Mouse (Mus musculus) neural tube, embryonic 12.5 days (tissue): ENCODE measurements around the gene Fzd7. TPM values are rescaled to one million over a fixed set of nuclear protein-coding genes. Genes with fewer than 3 reads are reported as not detected.
"Not testable (repeated sequence)": the region's sequence is repeated elsewhere in the genome, so short reads cannot be mapped to it uniquely, and the experiment has no call there.

Experiments
- ATAC-seq: fragments of 200-750 bp; cut with Nextera tagmentation; 2 replicates; pipeline ENCODE4 v1.8.0; 2017; ENCODE audit warnings: low read depth, mild to moderate bottlenecking, moderate TSS enrichment, moderate library complexity; ENCODE audit not compliant: low FRiP score
- H3K27ac ChIP-seq: fragments of 300-500 bp; sonication (generic); 2 replicates; pipeline ENCODE4 v1.5.1; 2016
- H3K27me3 ChIP-seq: fragments of 300-500 bp; sonication (generic); replicated peaks from 2 replicates; pipeline ENCODE4 v1.6.1; 2016; ENCODE audit warnings: mild to moderate bottlenecking
- H3K36me3 ChIP-seq: fragments of 300-500 bp; sonication (generic); 2 replicates; pipeline ENCODE4 v1.6.1; 2016; ENCODE audit warnings: mild to moderate bottlenecking
- H3K4me1 ChIP-seq: fragments of 300-500 bp; sonication (generic); 2 replicates; pipeline ENCODE4 v1.6.1; 2016
- H3K4me2 ChIP-seq: fragments of 300-500 bp; sonication (generic); replicated peaks from 2 replicates; pipeline ENCODE4 v1.6.1; 2016; ENCODE audit warnings: mild to moderate bottlenecking
- H3K4me3 ChIP-seq: fragments of 300-500 bp; sonication (generic); 2 replicates; pipeline ENCODE4 v1.5.1; 2016
- H3K9ac ChIP-seq: fragments of 300-500 bp; sonication (generic); 2 replicates; pipeline ENCODE4 v1.6.1; 2016; ENCODE audit warnings: mild to moderate bottlenecking
- H3K9me3 ChIP-seq: fragments of 300-500 bp; sonication (generic); 2 replicates; pipeline ENCODE4 v1.6.1; 2016; ENCODE audit warnings: mild to moderate bottlenecking
- WGBS: fragments of 180-500 bp; shearing (Covaris S2); methylation state at CpG from one replicate; pipeline ENCODE4 v1.1.7; 2016; 5-methylcytosine and 5-hydroxymethylcytosine counted together
- polyA plus RNA-seq: library from polyadenylated mRNA; unstranded; fragments of >200 nt; fragmentation: Nextera tagmentation; extraction: Ambion mirVana; gene quantifications from 2 replicates; pipeline ENCODE4 v1.2.1, GENCODE M21; 2016

Gene Fzd7
- 17.4 and 18.3 TPM in 2 replicates for polyA plus RNA-seq

- no peaks in the 10 kb centered on the region for H3K36me3 ChIP-seq
- no peaks in the 10 kb centered on the region for H3K27me3 ChIP-seq
- ATAC-seq = peak; percentile 30
- peaks cover 41% of the 10 kb centered on the region for H3K4me1 ChIP-seq
- WGBS = under 1% methylated on average over 35 of the region's 35 CpGs
- H3K9me3 ChIP-seq = no peaks in the 10 kb centered on the region
- peak within 1 kb of the TSS; percentile 87 for H3K9ac ChIP-seq
- peak within 1 kb of the TSS; percentile 98 for H3K4me2 ChIP-seq
- peak within 1 kb of the TSS; percentile 50 for H3K27ac ChIP-seq
- H3K4me3 ChIP-seq = peak within 1 kb of the TSS; percentile 65
Measured at GRCm38 (mm10) chr1:59482331-59482695, at the start of gene Fzd7. Gene Fzd7 (plus strand): TSS chr1:59482424.

- H3K4me3 ChIP-seq = no peak overlapping the region
- no peaks in the 10 kb centered on the region for H3K27me3 ChIP-seq
- no peak overlapping the region for H3K4me2 ChIP-seq
- no peak overlapping the region for H3K9ac ChIP-seq
- H3K9me3 ChIP-seq = no peaks in the 10 kb centered on the region
- H3K27ac ChIP-seq = no peak overlapping the region
- no peaks in the 10 kb centered on the region for H3K36me3 ChIP-seq
- ATAC-seq = no peak
- H3K4me1 ChIP-seq = peaks cover 6% of the 10 kb centered on the region; the same call in 1 of the 2 replicates
- 84% methylated on average over 6 of the region's 6 CpGs for WGBS
Measured at GRCm38 (mm10) chr1:59433296-59433695, 48.9 kb upstream of the Fzd7 start.

- 80% methylated on average over 3 of the region's 3 CpGs for WGBS
- no peak overlapping the region for H3K27ac ChIP-seq
- peaks cover 9% of the 10 kb centered on the region; the same call in 1 of the 2 replicates for H3K4me1 ChIP-seq
- H3K36me3 ChIP-seq = no peaks in the 10 kb centered on the region
- no peak overlapping the region for H3K4me2 ChIP-seq
- H3K27me3 ChIP-seq = no peaks in the 10 kb centered on the region
- no peak overlapping the region for H3K9ac ChIP-seq
- no peak for ATAC-seq
- H3K4me3 ChIP-seq = no peak overlapping the region
- no peaks in the 10 kb centered on the region for H3K9me3 ChIP-seq
Measured at GRCm38 (mm10) chr1:59434071-59434470, 48.2 kb upstream of the Fzd7 start.

- Histone ChIP-seq H3K4me1 (peaks cover 9% of the 10 kb centered on the region; the same call in 1 of the 2 replicates), H3K27ac (no peak overlapping the region), H3K9ac (no peak overlapping the region), H3K36me3 (no peaks in the 10 kb centered on the region), H3K4me3 (no peak overlapping the region), H3K4me2 (no peak overlapping the region), H3K9me3 (no peaks in the 10 kb centered on the region), H3K27me3 (no peaks in the 10 kb centered on the region)
- WGBS = 93% methylated on average over 5 of the region's 5 CpGs
- ATAC-seq = no peak
Measured at GRCm38 (mm10) chr1:59435270-59435669, 47.0 kb upstream of the Fzd7 start.

- WGBS = 91% methylated on average over 3 of the region's 3 CpGs
- Histone ChIP-seq H3K4me2 (no peak overlapping the region), H3K36me3 (no peaks in the 10 kb centered on the region), H3K9me3 (no peaks in the 10 kb centered on the region), H3K9ac (no peak overlapping the region), H3K27me3 (no peaks in the 10 kb centered on the region), H3K4me3 (no peak overlapping the region), H3K27ac (no peak overlapping the region), H3K4me1 (peaks cover 9% of the 10 kb centered on the region; the same call in 1 of the 2 replicates)
- no peak for ATAC-seq
Measured at GRCm38 (mm10) chr1:59436321-59436720, 45.9 kb upstream of the Fzd7 start.

- ATAC-seq = 0 out of 2 replicates have a peak, but pooled peaks have one; percentile 52
- Histone ChIP-seq H3K27me3 (no peaks in the 10 kb centered on the region), H3K36me3 (no peaks in the 10 kb centered on the region), H3K4me2 (no peak overlapping the region), H3K9me3 (no peaks in the 10 kb centered on the region), H3K27ac (peak overlapping the region; percentile 8; the same call in 1 of the 2 replicates), H3K9ac (no peak overlapping the region), H3K4me1 (peaks cover 9% of the 10 kb centered on the region; the same call in 1 of the 2 replicates), H3K4me3 (no peak overlapping the region)
- 5% methylated on average over 3 of the region's 3 CpGs for WGBS
Measured at GRCm38 (mm10) chr1:59437927-59438326, 44.3 kb upstream of the Fzd7 start.

GRCm38 (mm10) chr1:59438330-59438729, 43.9 kb upstream of the Fzd7 start:
- no peaks in the 10 kb centered on the region for H3K36me3 ChIP-seq
- peaks cover 9% of the 10 kb centered on the region; the same call in 1 of the 2 replicates for H3K4me1 ChIP-seq
- H3K4me3 ChIP-seq = no peak overlapping the region
- H3K9ac ChIP-seq = no peak overlapping the region
- H3K9me3 ChIP-seq = no peaks in the 10 kb centered on the region
- 17% methylated on average over 4 of the region's 4 CpGs for WGBS
- no peak for ATAC-seq
- H3K4me2 ChIP-seq = no peak overlapping the region
- H3K27me3 ChIP-seq = no peaks in the 10 kb centered on the region
- H3K27ac ChIP-seq = peak overlapping the region; percentile 8; the same call in 1 of the 2 replicates

- H3K4me3 ChIP-seq = no peak overlapping the region
- no peak overlapping the region for H3K9ac ChIP-seq
- H3K4me1 ChIP-seq = peaks cover 9% of the 10 kb centered on the region; the same call in 1 of the 2 replicates
- H3K27ac ChIP-seq = no peak overlapping the region
- H3K36me3 ChIP-seq = no peaks in the 10 kb centered on the region
- H3K9me3 ChIP-seq = no peaks in the 10 kb centered on the region
- no peak for ATAC-seq
- WGBS = 71% methylated on average over 2 of the region's 2 CpGs
- no peaks in the 10 kb centered on the region for H3K27me3 ChIP-seq
- no peak overlapping the region for H3K4me2 ChIP-seq
Measured at GRCm38 (mm10) chr1:59439252-59439651, 43.0 kb upstream of the Fzd7 start.

- 75% methylated on average over 1 of the region's 1 CpGs for WGBS
- Histone ChIP-seq H3K9me3 (no peaks in the 10 kb centered on the region), H3K36me3 (no peaks in the 10 kb centered on the region), H3K4me1 (peaks cover 9% of the 10 kb centered on the region; the same call in 1 of the 2 replicates), H3K4me2 (no peak overlapping the region), H3K9ac (no peak overlapping the region), H3K4me3 (no peak overlapping the region), H3K27me3 (no peaks in the 10 kb centered on the region), H3K27ac (no peak overlapping the region)
- ATAC-seq = no peak
Measured at GRCm38 (mm10) chr1:59439941-59440340, 42.3 kb upstream of the Fzd7 start.

- WGBS = 91% methylated on average over 14 of the region's 14 CpGs
- not testable (repeated sequence) for H3K27ac ChIP-seq, H3K9me3 ChIP-seq, H3K9ac ChIP-seq, H3K4me2 ChIP-seq, H3K36me3 ChIP-seq, H3K4me3 ChIP-seq, ATAC-seq, H3K4me1 ChIP-seq, H3K27me3 ChIP-seq
Measured at GRCm38 (mm10) chr1:59442721-59443120, 39.5 kb upstream of the Fzd7 start.

- H3K9me3 ChIP-seq = no peaks in the 10 kb centered on the region
- WGBS = 81% methylated on average over 3 of the region's 3 CpGs
- no peak overlapping the region for H3K4me3 ChIP-seq
- H3K9ac ChIP-seq = no peak overlapping the region
- H3K36me3 ChIP-seq = no peaks in the 10 kb centered on the region
- H3K4me1 ChIP-seq = peaks cover 6% of the 10 kb centered on the region
- H3K4me2 ChIP-seq = no peak overlapping the region
- no peaks in the 10 kb centered on the region for H3K27me3 ChIP-seq
- ATAC-seq = no peak
- no peak overlapping the region for H3K27ac ChIP-seq
Measured at GRCm38 (mm10) chr1:59444127-59444660, 38.0 kb upstream of the Fzd7 start.

GRCm38 (mm10) chr1:59445242-59445641, 37.0 kb upstream of the Fzd7 start:
- Histone ChIP-seq H3K9me3 (no peaks in the 10 kb centered on the region), H3K27me3 (no peaks in the 10 kb centered on the region), H3K27ac (no peak overlapping the region), H3K4me2 (no peak overlapping the region), H3K36me3 (no peaks in the 10 kb centered on the region), H3K9ac (no peak overlapping the region), H3K4me3 (no peak overlapping the region), H3K4me1 (peaks cover 11% of the 10 kb centered on the region)
- WGBS = 81% methylated on average over 5 of the region's 5 CpGs
- no peak for ATAC-seq
